Mouse (Mus musculus): Measurements from ENCODE around the gene Alcam. TPM values are rescaled to one million over a fixed set of nuclear protein-coding genes. Genes with fewer than 3 reads are reported as not detected.

The Alcam gene
- polyA plus RNA-seq, 1 experiment from 2014 or later, result 55.8 TPM

GRCm38 (mm10) chr16:52222896-52223295, 231.0 kb downstream of the Alcam start:
- Histone ChIP-seq H3K27ac (no peak overlapping the region), H3K4me1 (no peaks in the 10 kb centered on the region), H3K9me3 (replicated peaks) (no peaks in the 10 kb centered on the region), H3K27me3 (no peaks in the 10 kb centered on the region), H3K9ac (no peak overlapping the region), H3K4me2 (no peak overlapping the region), H3K4me3 (replicated peaks) (no peak overlapping the region), H3K36me3 (no peaks in the 10 kb centered on the region)
- ATAC-seq (replicated peaks; ENCODE audit: low FRiP score), result no peak
- 78% methylated on average over 4 of the region's 4 CpGs for WGBS

GRCm38 (mm10) chr16:52219069-52219468, 234.8 kb downstream of the Alcam start:
- Histone ChIP-seq H3K36me3 (no peaks in the 10 kb centered on the region), H3K27me3 (no peaks in the 10 kb centered on the region), H3K4me1 (no peaks in the 10 kb centered on the region), H3K9me3 (replicated peaks) (no peaks in the 10 kb centered on the region), H3K4me3 (replicated peaks) (no peak overlapping the region), H3K4me2 (no peak overlapping the region), H3K9ac (no peak overlapping the region), H3K27ac (no peak overlapping the region)
- 0 out of 2 replicates have a peak, but pooled peaks have one; percentile 49 for ATAC-seq (replicated peaks; ENCODE audit: low FRiP score)
- 13% methylated on average over 2 of the region's 2 CpGs for WGBS

- Histone ChIP-seq H3K27me3 (no peaks in the 10 kb centered on the region), H3K4me2 (no peak overlapping the region), H3K27ac (no peak overlapping the region), H3K4me3 (replicated peaks) (no peak overlapping the region), H3K4me1 (no peaks in the 10 kb centered on the region), H3K36me3 (peaks cover 13% of the 10 kb centered on the region), H3K9ac (no peak overlapping the region), H3K9me3 (replicated peaks) (no peaks in the 10 kb centered on the region)
- no peak for ATAC-seq (replicated peaks; ENCODE audit: low FRiP score)
- 72% methylated on average over 8 of the region's 8 CpGs for WGBS
These were observed 242.8 kb downstream of the Alcam start for GRCm38 (mm10) chr16:52210844-52211606.

GRCm38 (mm10) chr16:52200107-52200506, 253.8 kb downstream of the Alcam start:
- Histone ChIP-seq H3K4me2 (no peak overlapping the region), H3K4me3 (replicated peaks) (no peak overlapping the region), H3K9me3 (replicated peaks) (no peaks in the 10 kb centered on the region), H3K4me1 (no peaks in the 10 kb centered on the region), H3K9ac (no peak overlapping the region), H3K27me3 (no peaks in the 10 kb centered on the region), H3K36me3 (peaks cover 44% of the 10 kb centered on the region), H3K27ac (no peak overlapping the region)
- no peak for ATAC-seq (replicated peaks; ENCODE audit: low FRiP score)
- WGBS, result 91% methylated on average over 7 of the region's 7 CpGs
